Mouse (Mus musculus) myocyte (in vitro differentiated cells): ENCODE measurements around the gene Baz2a.

Source experiments
- CEBPB ChIP-seq: IDR thresholded peaks from 2 replicates; pipeline ENCODE4 v1.6.1; 2011; ENCODE audit warnings: mild to moderate bottlenecking, moderate library complexity; ENCODE audit not compliant: poor library complexity, insufficient read depth, severe bottlenecking
- E2F4 ChIP-seq: IDR thresholded peaks from one replicate; pipeline ENCODE4 v1.6.1; 2011; ENCODE audit warnings: mild to moderate bottlenecking, control low read depth, moderate library complexity; ENCODE audit not compliant: insufficient read depth
- MAX ChIP-seq: IDR thresholded peaks from one replicate; pipeline ENCODE4 v1.6.1; 2011; ENCODE audit warnings: low read depth, mild to moderate bottlenecking, control low read depth
- POLR2A ChIP-seq: IDR thresholded peaks from one replicate; pipeline ENCODE4 v1.6.1; 2011; ENCODE audit warnings: low read depth, mild to moderate bottlenecking, control low read depth, moderate library complexity; ENCODE audit not compliant: insufficient read length
- POLR2AphosphoS2 ChIP-seq: IDR thresholded peaks from one replicate; pipeline ENCODE4 v1.6.1; 2011; ENCODE audit warnings: low read depth, control low read depth; ENCODE audit not compliant: insufficient read length
- USF1 ChIP-seq: IDR thresholded peaks from one replicate; pipeline ENCODE4 v1.6.1; 2011; ENCODE audit warnings: low read depth, mild to moderate bottlenecking, control low read depth, moderate library complexity

GRCm38 (mm10) chr10:128066072-128066471, 25.3 kb upstream of the Baz2a start:
- TF ChIP-seq POLR2A (no peak), POLR2AphosphoS2 (no peak), E2F4 (no peak), CEBPB (no peak), MAX (no peak), USF1 (no peak)
